Mouse (Mus musculus): ENCODE data around the gene Btbd8. TPM values are rescaled to one million over a fixed set of nuclear protein-coding genes. Genes with fewer than 3 reads are reported as not detected.

Gene Btbd8
- polyA plus RNA-seq, 1 experiment from 2014 or later, result 11.7 TPM

DNA sequence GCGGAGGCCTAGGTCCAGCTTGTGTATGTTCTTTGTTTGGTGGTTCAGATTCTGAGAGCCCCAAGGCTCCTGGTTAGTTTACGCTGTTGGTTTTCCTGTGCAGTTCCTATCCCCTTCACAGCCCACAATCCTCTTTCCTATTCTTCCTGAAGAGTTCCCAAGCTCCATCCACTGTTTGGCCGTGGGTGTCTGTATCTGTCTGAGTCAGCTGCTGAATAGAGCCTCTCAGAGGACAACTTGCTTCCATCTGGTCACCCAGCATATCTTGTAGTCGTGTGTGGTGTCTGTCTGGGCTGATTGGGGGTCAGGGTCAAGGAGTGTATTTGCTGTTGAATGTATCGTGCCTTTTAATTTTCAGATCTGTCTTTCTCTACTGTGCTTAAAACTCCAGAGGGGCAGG is 4.1 kb downstream of the Btbd8 start:
- ATAC-seq (ENCODE audit: low FRiP score), result no peak
- no peak overlapping the region for H3K9ac ChIP-seq (ENCODE audit: low read depth, low read length)
- H3K4me2 ChIP-seq (replicated peaks; ENCODE audit: low read depth, low read length), result no peak overlapping the region
- no peaks in the 10 kb centered on the region for H3K4me1 ChIP-seq (replicated peaks; ENCODE audit: control insufficient read depth, insufficient read depth, low read length)
- H3K4me3 ChIP-seq (ENCODE audit: low read depth, low read length), result no peak overlapping the region
- no peak overlapping the region for H3K27ac ChIP-seq (ENCODE audit: low read depth, low read length)
- no peaks in the 10 kb centered on the region for H3K27me3 ChIP-seq (ENCODE audit: control insufficient read depth, insufficient read depth, low read length)
- 88% methylated on average over 5 of the region's 5 CpGs for WGBS
- no peaks in the 10 kb centered on the region for H3K36me3 ChIP-seq (ENCODE audit: control insufficient read depth, insufficient read depth, low read length)
- H3K9me3 ChIP-seq (ENCODE audit: control insufficient read depth, low read length), result no peaks in the 10 kb centered on the region
- no peak for DNase-seq (ENCODE audit: low spot score)

DNA sequence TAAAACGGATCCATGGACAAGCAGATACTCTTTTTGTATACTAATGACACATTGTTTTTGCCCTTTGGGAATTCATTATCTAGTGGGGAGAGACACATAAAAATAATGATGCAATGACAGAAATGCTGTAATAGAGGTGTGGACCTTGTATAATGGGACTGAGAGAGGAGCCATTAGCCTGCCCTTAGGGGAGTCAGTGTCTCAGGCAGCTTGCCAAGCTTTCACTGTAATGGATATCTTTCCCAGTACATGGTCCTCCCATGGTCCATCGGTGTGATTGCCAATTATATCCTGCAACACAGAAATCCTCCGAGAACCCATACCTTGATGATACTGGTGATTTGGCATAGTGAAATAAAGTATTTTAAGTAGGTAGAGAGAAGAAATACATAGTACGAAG is 6.5 kb downstream of the Btbd8 start:
- WGBS, result 88% methylated on average over 4 of the region's 4 CpGs
- H3K4me2 ChIP-seq (replicated peaks; ENCODE audit: low read depth, low read length), result no peak overlapping the region
- no peak for DNase-seq (ENCODE audit: low spot score)

DNA sequence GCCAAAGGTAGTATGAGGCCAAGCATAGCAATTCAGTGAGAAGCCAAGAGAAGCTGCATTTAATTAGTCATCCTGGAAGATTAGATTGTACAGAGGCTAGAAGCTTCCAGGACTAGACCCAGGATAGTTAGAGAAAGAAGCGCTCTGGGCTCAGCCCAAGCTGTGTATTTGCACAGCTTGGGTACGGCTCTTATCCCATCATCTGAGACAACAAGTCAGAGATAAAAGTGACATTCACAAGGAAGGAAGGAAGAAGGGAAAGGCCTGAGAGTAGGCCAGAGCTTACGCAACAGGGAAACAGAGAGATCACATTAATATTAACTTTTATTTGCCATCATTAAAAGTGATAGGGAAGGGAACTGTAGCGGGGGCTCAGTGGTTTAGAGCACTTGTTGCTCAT is 10.2 kb downstream of the Btbd8 start:
- 91% methylated on average over 4 of the region's 4 CpGs for WGBS
- Histone ChIP-seq H3K4me2 (replicated peaks; ENCODE audit: low read depth, low read length) (no peak overlapping the region), H3K9ac (ENCODE audit: low read depth, low read length) (no peak overlapping the region), H3K9me3 (ENCODE audit: control insufficient read depth, low read length) (no peaks in the 10 kb centered on the region), H3K4me1 (replicated peaks; ENCODE audit: control insufficient read depth, insufficient read depth, low read length) (no peaks in the 10 kb centered on the region), H3K27me3 (ENCODE audit: control insufficient read depth, insufficient read depth, low read length) (no peaks in the 10 kb centered on the region), H3K4me3 (ENCODE audit: low read depth, low read length) (no peak overlapping the region), H3K27ac (ENCODE audit: low read depth, low read length) (no peak overlapping the region), H3K36me3 (ENCODE audit: control insufficient read depth, insufficient read depth, low read length) (no peaks in the 10 kb centered on the region)
- no peak for DNase-seq (ENCODE audit: low spot score)
- ATAC-seq (ENCODE audit: low FRiP score), result no peak

More for the DNA sequence above, 6.5 kb downstream of the Btbd8 start:
- Histone ChIP-seq H3K4me3 (ENCODE audit: low read depth, low read length) (no peak overlapping the region), H3K27ac (ENCODE audit: low read depth, low read length) (no peak overlapping the region), H3K36me3 (ENCODE audit: control insufficient read depth, insufficient read depth, low read length) (no peaks in the 10 kb centered on the region), H3K27me3 (ENCODE audit: control insufficient read depth, insufficient read depth, low read length) (no peaks in the 10 kb centered on the region), H3K9me3 (ENCODE audit: control insufficient read depth, low read length) (no peaks in the 10 kb centered on the region), H3K9ac (ENCODE audit: low read depth, low read length) (no peak overlapping the region), H3K4me1 (replicated peaks; ENCODE audit: control insufficient read depth, insufficient read depth, low read length) (no peaks in the 10 kb centered on the region)
- no peak for ATAC-seq (ENCODE audit: low FRiP score)

DNA sequence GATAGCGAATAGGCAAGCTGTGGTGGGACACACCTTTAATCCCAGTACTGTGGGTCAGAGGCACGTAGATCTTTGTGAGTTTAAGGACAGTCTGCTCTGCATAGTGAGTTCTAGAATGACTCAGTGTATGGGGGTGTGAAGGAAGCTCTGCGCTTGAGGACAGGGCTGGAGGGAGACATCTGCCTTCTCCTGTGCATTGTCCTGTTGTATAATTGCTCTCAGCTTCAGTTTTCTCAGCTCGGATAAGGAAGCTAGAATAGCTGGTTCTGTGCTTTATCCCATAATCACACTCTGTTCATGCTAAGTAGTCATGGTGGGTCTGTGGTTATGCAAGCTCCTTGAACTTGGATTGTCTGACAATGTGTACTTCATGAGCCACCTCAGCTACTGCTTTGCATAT is 11.0 kb downstream of the Btbd8 start:
- no peak overlapping the region for H3K4me2 ChIP-seq (replicated peaks; ENCODE audit: low read depth, low read length)
- no peaks in the 10 kb centered on the region for H3K4me1 ChIP-seq (replicated peaks; ENCODE audit: control insufficient read depth, insufficient read depth, low read length)
- no peak overlapping the region for H3K4me3 ChIP-seq (ENCODE audit: low read depth, low read length)
- no peaks in the 10 kb centered on the region for H3K36me3 ChIP-seq (ENCODE audit: control insufficient read depth, insufficient read depth, low read length)
- no peak for DNase-seq (ENCODE audit: low spot score)
- 86% methylated on average over 4 of the region's 4 CpGs for WGBS
- H3K9ac ChIP-seq (ENCODE audit: low read depth, low read length), result no peak overlapping the region
- H3K27me3 ChIP-seq (ENCODE audit: control insufficient read depth, insufficient read depth, low read length), result no peaks in the 10 kb centered on the region
- H3K27ac ChIP-seq (ENCODE audit: low read depth, low read length), result no peak overlapping the region
- no peak for ATAC-seq (ENCODE audit: low FRiP score)
- H3K9me3 ChIP-seq (ENCODE audit: control insufficient read depth, low read length), result no peaks in the 10 kb centered on the region

DNA sequence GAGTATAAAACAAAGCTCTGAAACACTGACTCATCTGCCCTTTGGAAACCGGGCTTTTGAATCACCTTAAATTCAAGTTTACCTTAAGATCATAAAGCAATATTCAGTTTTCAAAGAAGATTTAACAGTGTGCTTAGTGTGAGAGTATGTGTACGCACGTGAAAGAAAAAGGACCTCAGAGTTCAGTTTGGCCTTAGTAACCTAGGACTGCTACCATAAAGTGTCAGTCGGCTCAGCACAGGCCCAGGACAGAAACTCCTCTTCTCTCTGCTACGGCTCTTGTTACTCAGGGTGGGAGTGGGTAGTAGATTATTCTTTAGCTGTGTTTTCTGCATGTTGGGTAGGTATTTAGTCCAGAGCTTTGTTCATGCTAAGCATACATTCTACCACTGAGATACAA is 11.8 kb downstream of the Btbd8 start:
- Histone ChIP-seq H3K4me3 (ENCODE audit: low read depth, low read length) (no peak overlapping the region), H3K9me3 (ENCODE audit: control insufficient read depth, low read length) (no peaks in the 10 kb centered on the region), H3K27ac (ENCODE audit: low read depth, low read length) (no peak overlapping the region), H3K4me1 (replicated peaks; ENCODE audit: control insufficient read depth, insufficient read depth, low read length) (no peaks in the 10 kb centered on the region), H3K4me2 (replicated peaks; ENCODE audit: low read depth, low read length) (no peak overlapping the region), H3K36me3 (ENCODE audit: control insufficient read depth, insufficient read depth, low read length) (no peaks in the 10 kb centered on the region), H3K9ac (ENCODE audit: low read depth, low read length) (no peak overlapping the region), H3K27me3 (ENCODE audit: control insufficient read depth, insufficient read depth, low read length) (no peaks in the 10 kb centered on the region)
- ATAC-seq (ENCODE audit: low FRiP score) (no peak), DNase-seq (ENCODE audit: low spot score) (no peak)
- 89% methylated on average over 5 of the region's 5 CpGs for WGBS

DNA sequence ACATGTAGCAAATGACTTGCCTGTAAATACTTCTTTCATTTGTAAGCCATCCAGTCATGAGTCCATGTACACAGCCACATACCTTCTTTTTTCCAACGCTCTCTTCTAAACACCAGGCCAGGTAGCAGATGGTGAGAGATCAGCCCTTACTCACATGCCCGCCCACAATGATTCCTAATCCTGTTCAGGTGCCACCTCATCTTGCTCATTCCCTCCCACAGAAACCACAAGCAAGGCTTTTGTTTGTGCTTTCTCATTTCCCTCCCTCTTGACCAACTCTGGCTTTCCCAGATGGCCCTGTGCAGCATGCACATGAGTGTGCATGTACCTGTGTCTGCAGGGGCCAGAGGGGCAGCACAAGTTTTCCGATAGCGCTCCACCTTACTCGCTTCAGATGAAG is 12.5 kb downstream of the Btbd8 start:
- H3K27me3 ChIP-seq (ENCODE audit: control insufficient read depth, insufficient read depth, low read length), result no peaks in the 10 kb centered on the region
- no peak for DNase-seq (ENCODE audit: low spot score)
- H3K4me2 ChIP-seq (replicated peaks; ENCODE audit: low read depth, low read length), result no peak overlapping the region
- no peak overlapping the region for H3K27ac ChIP-seq (ENCODE audit: low read depth, low read length)
- no peak for ATAC-seq (ENCODE audit: low FRiP score)
- no peak overlapping the region for H3K9ac ChIP-seq (ENCODE audit: low read depth, low read length)
- no peak overlapping the region for H3K4me3 ChIP-seq (ENCODE audit: low read depth, low read length)
- H3K36me3 ChIP-seq (ENCODE audit: control insufficient read depth, insufficient read depth, low read length), result no peaks in the 10 kb centered on the region
- no peaks in the 10 kb centered on the region for H3K9me3 ChIP-seq (ENCODE audit: control insufficient read depth, low read length)
- H3K4me1 ChIP-seq (replicated peaks; ENCODE audit: control insufficient read depth, insufficient read depth, low read length), result no peaks in the 10 kb centered on the region
- 95% methylated on average over 5 of the region's 5 CpGs for WGBS

DNA sequence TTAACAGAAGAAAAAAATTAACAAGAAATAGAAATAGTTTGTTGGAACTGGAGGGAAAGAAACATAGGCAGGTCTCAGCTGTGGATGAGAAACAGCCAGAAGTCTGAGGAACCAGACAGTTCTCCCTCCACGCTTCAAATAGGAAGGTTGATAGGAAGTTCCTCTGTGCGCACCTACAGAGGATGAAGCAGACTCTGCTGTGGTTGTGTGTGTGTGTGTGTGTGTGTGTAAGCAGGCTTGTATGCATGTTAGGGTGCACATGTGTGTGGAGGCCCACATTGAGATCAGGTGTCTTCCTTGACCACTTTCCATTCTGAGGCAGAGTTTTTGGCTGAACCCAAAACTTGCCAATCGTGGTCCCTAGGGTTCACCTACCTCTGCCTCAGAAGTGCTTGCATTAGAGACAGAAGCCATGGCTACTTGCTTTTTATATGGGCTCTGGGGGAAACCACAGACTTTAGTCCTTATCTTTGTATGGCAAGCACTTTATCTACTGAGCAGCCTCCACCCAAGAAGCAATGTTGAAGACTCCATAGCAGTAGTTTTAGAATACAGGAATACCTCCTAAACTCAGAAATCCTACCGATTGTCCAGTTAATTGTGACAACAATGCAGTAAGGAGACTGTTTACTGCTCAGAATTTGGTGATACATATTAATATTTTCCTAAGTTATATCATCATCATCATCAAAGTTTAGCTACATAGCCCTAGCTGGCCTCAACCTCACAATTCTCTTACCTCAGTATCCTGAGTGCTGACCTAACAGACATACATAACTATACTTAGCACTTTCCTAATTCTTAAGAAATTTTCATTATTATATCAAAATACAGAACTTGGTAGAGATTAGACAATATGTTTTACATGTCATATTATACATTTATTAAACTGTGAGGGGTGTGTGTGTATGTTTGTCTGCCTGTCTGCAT is 24.6 kb downstream of the Btbd8 start:
- WGBS, result 92% methylated on average over 4 of the region's 4 CpGs
- no peaks in the 10 kb centered on the region for H3K27me3 ChIP-seq (ENCODE audit: control insufficient read depth, insufficient read depth, low read length)
- DNase-seq (ENCODE audit: low spot score) (no peak), ATAC-seq (ENCODE audit: low FRiP score) (no peak)
- no peaks in the 10 kb centered on the region for H3K36me3 ChIP-seq (ENCODE audit: control insufficient read depth, insufficient read depth, low read length)
- H3K4me1 ChIP-seq (replicated peaks; ENCODE audit: control insufficient read depth, insufficient read depth, low read length), result no peaks in the 10 kb centered on the region
- H3K9me3 ChIP-seq (ENCODE audit: control insufficient read depth, low read length), result no peaks in the 10 kb centered on the region
- no peak overlapping the region for H3K9ac ChIP-seq (ENCODE audit: low read depth, low read length)
- H3K27ac ChIP-seq (ENCODE audit: low read depth, low read length), result no peak overlapping the region
- H3K4me2 ChIP-seq (replicated peaks; ENCODE audit: low read depth, low read length), result no peak overlapping the region
- no peak overlapping the region for H3K4me3 ChIP-seq (ENCODE audit: low read depth, low read length)

DNA sequence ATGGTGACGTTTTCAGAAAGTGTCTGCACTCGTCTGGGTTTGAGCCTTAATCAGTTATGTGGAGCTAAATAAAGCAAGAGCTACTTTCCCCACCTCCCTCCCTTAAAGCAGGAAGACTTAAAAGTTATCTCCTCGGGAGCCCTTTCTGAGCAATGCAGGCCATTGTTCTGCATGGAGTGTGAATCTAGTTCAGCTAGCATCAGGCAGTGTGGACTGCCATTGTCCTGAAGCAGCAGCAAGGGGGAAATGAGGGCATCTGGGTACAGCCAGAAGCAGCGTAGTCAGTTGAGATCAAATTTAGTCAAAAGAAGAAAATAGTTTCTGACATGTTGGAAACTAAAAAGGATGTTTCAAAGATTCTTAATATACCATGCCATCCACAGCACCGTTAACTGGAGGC is 28.7 kb downstream of the Btbd8 start:
- H3K4me3 ChIP-seq (ENCODE audit: low read depth, low read length), result no peak overlapping the region
- H3K27me3 ChIP-seq (ENCODE audit: control insufficient read depth, insufficient read depth, low read length), result no peaks in the 10 kb centered on the region
- no peak for ATAC-seq (ENCODE audit: low FRiP score)
- WGBS, result 47% methylated on average over 5 of the region's 5 CpGs
- DNase-seq (ENCODE audit: low spot score), result no peak
- H3K9me3 ChIP-seq (ENCODE audit: control insufficient read depth, low read length), result no peaks in the 10 kb centered on the region
- no peaks in the 10 kb centered on the region for H3K4me1 ChIP-seq (replicated peaks; ENCODE audit: control insufficient read depth, insufficient read depth, low read length)
- H3K36me3 ChIP-seq (ENCODE audit: control insufficient read depth, insufficient read depth, low read length), result no peaks in the 10 kb centered on the region
- H3K9ac ChIP-seq (ENCODE audit: low read depth, low read length), result no peak overlapping the region
- H3K4me2 ChIP-seq (replicated peaks; ENCODE audit: low read depth, low read length), result no peak overlapping the region
- no peak overlapping the region for H3K27ac ChIP-seq (ENCODE audit: low read depth, low read length)

DNA sequence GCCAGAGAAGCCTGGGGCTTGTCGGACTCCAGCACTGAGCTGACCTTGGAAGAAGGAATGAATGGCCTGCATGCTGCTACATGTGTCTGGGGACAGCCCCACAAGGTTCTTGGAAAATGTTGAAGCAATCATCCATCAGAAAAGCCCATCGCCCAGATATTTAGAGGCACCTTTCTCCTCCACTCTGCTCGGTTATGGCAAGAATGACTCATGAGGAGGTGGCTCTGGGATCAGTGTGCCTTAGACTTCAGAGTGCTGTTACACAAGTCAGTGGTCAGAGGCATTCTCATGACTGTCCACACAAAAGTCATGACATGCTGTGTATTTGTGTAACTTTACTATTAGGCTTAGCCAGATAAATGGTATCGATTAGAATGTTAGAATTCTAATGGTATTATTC is 29.3 kb downstream of the Btbd8 start:
- H3K4me2 ChIP-seq (replicated peaks; ENCODE audit: low read depth, low read length), result no peak overlapping the region
- H3K9ac ChIP-seq (ENCODE audit: low read depth, low read length), result no peak overlapping the region
- H3K27me3 ChIP-seq (ENCODE audit: control insufficient read depth, insufficient read depth, low read length), result no peaks in the 10 kb centered on the region
- no peaks in the 10 kb centered on the region for H3K36me3 ChIP-seq (ENCODE audit: control insufficient read depth, insufficient read depth, low read length)
- 78% methylated on average over 4 of the region's 4 CpGs for WGBS
- H3K4me1 ChIP-seq (replicated peaks; ENCODE audit: control insufficient read depth, insufficient read depth, low read length), result no peaks in the 10 kb centered on the region
- H3K9me3 ChIP-seq (ENCODE audit: control insufficient read depth, low read length), result no peaks in the 10 kb centered on the region
- ATAC-seq (ENCODE audit: low FRiP score) (no peak), DNase-seq (ENCODE audit: low spot score) (no peak)
- H3K4me3 ChIP-seq (ENCODE audit: low read depth, low read length), result no peak overlapping the region
- no peak overlapping the region for H3K27ac ChIP-seq (ENCODE audit: low read depth, low read length)
